Mouse (Mus musculus) ES-E14 (cell line): ENCODE measurements at regions not wholly inside any gene's neighbourhood (a gene's known extent, or its start where the extent isn't known, plus 50 kb on each side); places are given as distances from the start of the nearest gene placed in this dataset.

Source experiments
- DNase-seq: peaks from one replicate; pipeline ENCODE4 v3.0.0-alpha.2; 2013; ENCODE audit warnings: low read depth, low spot score
- H3K27ac ChIP-seq: 2 replicates; pipeline ENCODE4 v1.5.1; 2012; ENCODE audit warnings: low read depth, mild to moderate bottlenecking, low read length, moderate library complexity, mixed read lengths; ENCODE audit not compliant: poor library complexity, insufficient read depth, severe bottlenecking
- H3K36me3 ChIP-seq: 2 replicates; pipeline ENCODE4 v1.6.1; 2012; ENCODE audit warnings: mild to moderate bottlenecking, low read length, moderate library complexity, mixed read lengths; ENCODE audit not compliant: control insufficient read depth, poor library complexity, insufficient read depth, severe bottlenecking
- H3K4me1 ChIP-seq, 2 experiments: fragments of 150-350 bp in 1 of 2; sonication (generic) in 1 of 2; 2 replicates each; pipeline ENCODE4 v1.6.1; 2012; ENCODE audit warnings: low read length in 2 of 2, mild to moderate bottlenecking in 1 of 2, mixed read lengths in 1 of 2; ENCODE audit not compliant: control insufficient read depth in 2 of 2, insufficient read depth in 2 of 2, poor library complexity in 1 of 2
- H3K4me3 ChIP-seq, 2 experiments: fragments of 150-350 bp in 1 of 2; sonication (generic) in 1 of 2; 2 replicates each; pipeline ENCODE4 v1.5.1; 2012; ENCODE audit warnings: low read length in 2 of 2, low read depth in 1 of 2, mild to moderate bottlenecking in 1 of 2, mixed read lengths in 1 of 2; ENCODE audit not compliant: insufficient read depth in 1 of 2, poor library complexity in 1 of 2, severe bottlenecking in 1 of 2
- H3K9ac ChIP-seq: 2 replicates; pipeline ENCODE4 v1.6.1; 2012; ENCODE audit warnings: low read depth, mild to moderate bottlenecking, low read length, mixed read lengths; ENCODE audit not compliant: poor library complexity, insufficient read depth, severe bottlenecking
- H3K9me3 ChIP-seq: fragments of 150-350 bp; sonication (generic); 2 replicates; pipeline ENCODE4 v1.6.1; 2012; ENCODE audit warnings: low read depth, mild to moderate bottlenecking, low read length; ENCODE audit not compliant: control insufficient read depth, insufficient read depth
- CHD2 ChIP-seq: IDR thresholded peaks from 2 replicates; pipeline ENCODE4 v1.6.1; 2014; ENCODE audit warnings: mild to moderate bottlenecking, low read depth, low read length, inconsistent platforms
- HCFC1 ChIP-seq: IDR thresholded peaks from 2 replicates; pipeline ENCODE4 v1.6.1; 2012; ENCODE audit warnings: low read length, inconsistent platforms, borderline replicate concordance; ENCODE audit not compliant: insufficient read depth
- MAFK ChIP-seq: IDR thresholded peaks from 2 replicates; pipeline ENCODE4 v1.6.1; 2014; ENCODE audit warnings: mild to moderate bottlenecking, low read depth, low read length, inconsistent platforms; ENCODE audit not compliant: insufficient read depth
- ZC3H11A ChIP-seq: IDR thresholded peaks from 2 replicates; pipeline ENCODE4 v1.6.1; 2012; ENCODE audit warnings: low read depth, mild to moderate bottlenecking, inconsistent platforms, low read length, borderline replicate concordance
- ZNF384 ChIP-seq: IDR thresholded peaks from 2 replicates; pipeline ENCODE4 v1.6.1; 2012; ENCODE audit warnings: low read depth, low read length, inconsistent platforms
- in situ Hi-C, 2 experiments: fragments of 600-800 bp; cut with MboI; formaldehyde crosslinking; loops; one replicate each; pipeline ENCODE4 v1.15.1; 2025; ENCODE audit warnings: low sequenced_read_pairs in 2 of 2, inconsistent platforms in 1 of 2; ENCODE audit not compliant: unreplicated experiment in 2 of 2

DNA sequence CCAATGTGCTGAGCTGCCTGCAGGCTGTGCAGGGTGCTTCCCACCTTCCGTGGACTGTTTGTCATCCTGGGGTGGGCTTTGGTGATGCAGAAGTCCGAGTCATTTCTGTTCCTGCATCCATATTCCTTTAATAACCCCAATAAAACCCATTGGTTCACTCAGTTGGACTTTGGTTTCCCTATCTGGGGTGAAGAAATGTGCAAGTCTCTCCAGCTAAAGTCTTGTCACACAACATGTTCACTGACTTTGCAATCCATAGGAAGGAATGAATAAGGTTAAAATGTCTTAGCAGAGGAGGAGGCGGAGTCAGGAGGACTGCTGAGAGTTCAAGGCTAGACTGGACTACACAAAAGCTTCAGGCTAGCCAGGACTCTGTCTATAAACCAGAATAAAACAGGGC lies 300.5 kb downstream of the 4933412E24Rik start:
- no peaks in the 10 kb centered on the region for H3K36me3 ChIP-seq
- no peak for DNase-seq
- no peak overlapping the region for H3K27ac ChIP-seq
- H3K9ac ChIP-seq = no peak overlapping the region
- no peaks in the 10 kb centered on the region for H3K4me1 ChIP-seq
- no peak for TF ChIP-seq MAFK
- TF ChIP-seq ZC3H11A = no peak
- no peak for TF ChIP-seq CHD2
- TF ChIP-seq HCFC1 = no peak
- no peak for TF ChIP-seq ZNF384
- no peak overlapping the region for H3K4me3 ChIP-seq
- H3K9me3 ChIP-seq = no peaks in the 10 kb centered on the region
- in situ Hi-C loops = no loop called here

DNA sequence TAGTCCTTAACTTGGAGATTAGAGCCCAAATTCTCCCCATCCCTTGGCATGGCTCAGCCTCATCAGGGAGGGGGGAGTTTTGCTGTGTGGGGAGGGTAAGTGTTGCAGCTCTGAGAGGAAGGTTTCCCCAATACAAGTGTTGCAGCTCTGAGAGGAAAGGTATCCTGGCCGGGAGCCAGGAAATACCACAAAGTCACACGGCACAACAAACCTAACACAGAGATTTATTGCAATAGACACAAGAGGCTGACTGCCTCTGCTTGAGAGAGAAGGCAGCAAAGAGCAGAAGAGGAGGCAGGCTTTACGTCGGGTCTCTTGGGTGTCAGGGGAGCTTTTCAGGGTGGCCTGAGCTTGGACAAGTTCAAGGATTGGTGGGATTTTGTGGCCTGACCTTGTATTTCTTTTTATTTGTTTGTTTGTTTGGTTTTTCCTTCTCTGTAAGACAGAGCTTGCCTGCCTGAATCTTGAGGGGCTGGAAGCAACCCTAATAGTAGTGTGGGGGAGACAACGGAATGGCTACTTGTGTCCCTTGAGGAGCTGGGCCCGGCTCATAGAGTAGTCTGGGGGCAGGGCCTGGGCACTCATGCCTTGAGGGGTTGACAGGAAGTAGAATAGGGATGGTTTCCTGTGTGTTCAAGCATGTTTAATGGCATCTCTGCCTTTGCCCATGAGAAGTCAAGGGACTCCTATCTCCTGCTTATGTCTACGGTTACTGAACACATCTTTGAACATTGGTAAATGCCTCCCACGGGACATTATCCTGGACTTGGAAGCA lies 302.3 kb downstream of the 4933412E24Rik start:
- TF ChIP-seq MAFK = no peak
- Histone ChIP-seq H3K9ac (no peak overlapping the region), H3K4me3 (no peak overlapping the region), H3K27ac (no peak overlapping the region), H3K36me3 (no peaks in the 10 kb centered on the region), H3K9me3 (no peaks in the 10 kb centered on the region), H3K4me1 (no peaks in the 10 kb centered on the region)
- in situ Hi-C loops = no loop called here
- DNase-seq = no peak

DNA sequence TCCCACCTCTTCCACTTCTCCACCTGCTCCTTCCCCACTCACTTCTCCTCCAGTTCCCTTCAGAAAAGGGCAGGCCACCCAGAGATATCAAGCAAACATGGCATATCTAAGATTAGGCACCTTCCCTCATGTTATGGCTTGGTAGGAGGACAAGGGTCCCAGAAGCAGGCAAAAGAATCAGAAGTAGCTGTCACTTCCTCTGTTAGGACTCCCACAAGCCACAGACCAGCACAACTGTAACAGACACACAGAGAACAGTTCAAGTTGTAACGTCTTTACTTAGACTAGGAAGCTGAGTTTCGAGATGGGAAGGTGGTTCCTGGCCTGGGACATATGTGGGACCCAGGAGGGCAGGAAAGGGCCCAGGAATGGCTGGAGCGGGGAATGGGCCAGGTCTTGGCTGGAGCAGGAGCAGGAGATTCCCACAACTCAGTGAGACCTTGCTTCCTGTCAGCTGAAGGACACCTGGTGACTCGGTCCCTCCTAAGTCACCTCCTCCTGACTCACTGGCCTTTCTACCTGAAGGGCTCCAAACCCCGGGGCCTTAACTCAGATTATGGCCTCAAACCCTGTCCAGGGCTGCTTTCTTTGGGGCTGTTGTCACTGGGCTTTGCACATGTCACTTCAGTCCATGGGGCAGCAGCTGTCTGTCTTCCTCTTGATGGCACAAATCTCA lies 304.2 kb downstream of the 4933412E24Rik start:
- H3K9me3 ChIP-seq = no peaks in the 10 kb centered on the region
- H3K27ac ChIP-seq = no peak overlapping the region
- H3K4me3 ChIP-seq = no peak overlapping the region
- no peak for TF ChIP-seq ZNF384
- TF ChIP-seq ZC3H11A = no peak
- H3K4me1 ChIP-seq = no peaks in the 10 kb centered on the region
- H3K9ac ChIP-seq = no peak overlapping the region
- H3K36me3 ChIP-seq = no peaks in the 10 kb centered on the region
- in situ Hi-C loops = no loop called here
- DNase-seq = no peak

DNA sequence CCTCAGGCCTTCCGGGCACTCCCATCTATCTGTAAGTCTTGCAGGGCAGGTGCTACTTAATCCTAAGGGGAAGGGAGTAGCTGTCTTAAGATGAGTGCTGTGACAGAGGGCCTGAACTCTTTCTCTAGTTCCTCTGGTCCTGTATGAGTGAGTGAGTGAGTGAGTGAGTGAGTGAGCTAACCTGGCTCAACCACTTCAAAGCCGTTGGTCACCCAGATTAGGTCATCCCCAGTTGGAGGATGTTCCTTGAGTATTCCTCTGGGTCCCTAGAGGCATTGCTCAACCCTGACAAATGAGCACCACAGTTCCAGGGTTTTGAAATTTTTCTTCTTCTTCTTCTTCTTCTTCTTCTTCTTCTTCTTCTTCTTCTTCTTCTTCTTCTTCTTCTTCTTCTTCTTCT lies 306.5 kb downstream of the 4933412E24Rik start:
- in situ Hi-C loops = no loop called here

DNA sequence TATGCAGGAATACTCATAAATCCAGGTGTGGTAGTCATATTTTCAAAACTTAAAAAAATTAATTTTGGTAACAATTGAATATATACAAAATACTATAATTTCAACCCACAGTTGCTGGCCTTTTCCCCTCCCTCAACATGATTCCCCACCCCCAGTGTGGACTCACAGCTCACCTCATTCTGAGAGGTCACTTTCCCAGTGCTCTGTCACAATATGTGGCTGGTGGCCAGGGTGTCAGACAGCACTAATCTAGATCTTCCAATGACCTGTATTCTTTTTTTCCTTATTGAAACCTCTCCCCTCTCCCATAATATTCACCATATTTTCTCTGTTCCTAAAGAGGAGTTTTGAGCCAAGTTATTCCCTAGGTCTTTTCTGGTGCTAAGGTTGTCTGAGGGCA lies 308.0 kb downstream of the 4933412E24Rik start:
- H3K27ac ChIP-seq = no peak overlapping the region
- no peak for TF ChIP-seq ZC3H11A
- no peak for TF ChIP-seq HCFC1
- H3K9me3 ChIP-seq = no peaks in the 10 kb centered on the region
- H3K9ac ChIP-seq = no peak overlapping the region
- in situ Hi-C loops = no loop called here
- H3K4me3 ChIP-seq = no peak overlapping the region
- no peaks in the 10 kb centered on the region for H3K36me3 ChIP-seq
- no peaks in the 10 kb centered on the region for H3K4me1 ChIP-seq
- DNase-seq = no peak

More for the DNA sequence above, 306.5 kb downstream of the 4933412E24Rik start:
- Histone ChIP-seq H3K4me3 (no peak overlapping the region), H3K9ac (no peak overlapping the region), H3K27ac (no peak overlapping the region), H3K4me1 (no peaks in the 10 kb centered on the region), H3K9me3 (no peaks in the 10 kb centered on the region), H3K36me3 (no peaks in the 10 kb centered on the region)
- no peak for DNase-seq
- no peak for TF ChIP-seq ZNF384
- no peak for TF ChIP-seq MAFK
- TF ChIP-seq HCFC1 = no peak
- TF ChIP-seq CHD2 = no peak
- no peak for TF ChIP-seq ZC3H11A
